Mouse (Mus musculus) cerebellum, postnatal 10 days (tissue): ENCODE measurements around the gene Ncoa6.
"Not testable (repeated sequence)": the region's sequence is repeated elsewhere in the genome, so short reads cannot be mapped to it uniquely, and the experiment has no call there.

Source experiments
- DNase-seq, 2 experiments: peaks; one replicate each; pipeline ENCODE4 v3.0.0; 2021; ENCODE audit warnings: mixed read lengths in 2 of 2

The Ncoa6 gene

GRCm38 (mm10) chr2:155473570-155474088 is at the start of gene Ncoa6:
Ncoa6 (minus strand) TSS chr2:155473894.
- peak; percentile 91 to 93 for DNase-seq

- no peak for DNase-seq
Observed at GRCm38 (mm10) chr2:155518531-155519270, 45.0 kb upstream of the Ncoa6 start.

GRCm38 (mm10) chr2:155517455-155518423 is 44.0 kb upstream of the Ncoa6 start, which contains the start of the genes Acss2 and Ggt7:
Acss2 (plus strand) TSS chr2:155517948.
Ggt7 (minus strand) TSS chr2:155518237.
- peak; percentile 99 to 100 for DNase-seq

DNA sequence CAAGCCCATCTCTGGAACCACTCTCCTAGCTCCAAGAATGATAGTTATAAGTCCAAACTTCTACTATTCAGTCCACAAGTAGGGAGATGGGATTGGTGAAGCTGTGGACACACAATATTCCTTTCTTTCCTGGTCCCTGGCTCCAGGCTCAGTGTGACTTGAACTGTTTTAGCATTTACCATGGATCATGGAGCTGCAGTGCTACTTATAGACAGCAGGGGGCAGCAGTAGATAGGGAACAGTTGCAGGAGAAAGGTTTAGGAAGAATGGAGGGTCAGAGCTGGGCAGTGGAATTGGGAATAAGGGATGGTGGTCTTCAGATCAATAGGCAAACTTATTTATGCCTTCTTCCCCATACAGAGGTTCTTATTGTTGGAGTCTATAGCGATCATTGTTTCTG is 42.2 kb upstream of the Ncoa6 start:
- DNase-seq = peak; percentile 89 to 91

DNA sequence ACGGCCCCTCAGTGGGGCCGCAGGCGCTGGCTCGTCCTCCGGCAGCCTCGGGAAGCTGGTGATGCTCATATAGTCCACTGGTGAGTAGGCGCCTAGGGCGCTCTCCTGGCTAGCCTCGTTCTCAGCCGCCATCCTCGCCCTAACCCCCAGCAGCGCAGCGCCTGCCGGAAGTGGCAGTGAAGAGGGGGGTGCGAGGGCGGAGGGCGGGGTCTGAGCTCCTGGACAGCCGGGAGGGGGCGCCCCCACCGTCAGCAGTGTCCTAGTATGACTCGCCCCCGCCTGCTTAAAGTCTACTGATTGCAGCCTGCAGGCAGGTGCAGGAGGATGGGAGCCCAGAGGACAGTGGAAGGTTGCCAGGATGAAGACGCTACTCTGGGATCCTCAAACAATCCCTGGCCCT is 41.0 kb upstream of the Ncoa6 start:
- DNase-seq = peak; percentile 95 to 97

- peak; percentile 46 to 59 for DNase-seq
Observed at GRCm38 (mm10) chr2:155513543-155513942, 39.8 kb upstream of the Ncoa6 start.

- DNase-seq = peak; percentile 85 to 87
Observed at GRCm38 (mm10) chr2:155512479-155512878, 38.8 kb upstream of the Ncoa6 start.

- DNase-seq = no peak
Observed at GRCm38 (mm10) chr2:155507721-155508470, 34.2 kb upstream of the Ncoa6 start.

- DNase-seq = no peak
Observed at GRCm38 (mm10) chr2:155505811-155506210, 32.1 kb upstream of the Ncoa6 start.

- peak; percentile 63 to 73 for DNase-seq
Observed at GRCm38 (mm10) chr2:155504440-155505355, 31.0 kb upstream of the Ncoa6 start.

DNA sequence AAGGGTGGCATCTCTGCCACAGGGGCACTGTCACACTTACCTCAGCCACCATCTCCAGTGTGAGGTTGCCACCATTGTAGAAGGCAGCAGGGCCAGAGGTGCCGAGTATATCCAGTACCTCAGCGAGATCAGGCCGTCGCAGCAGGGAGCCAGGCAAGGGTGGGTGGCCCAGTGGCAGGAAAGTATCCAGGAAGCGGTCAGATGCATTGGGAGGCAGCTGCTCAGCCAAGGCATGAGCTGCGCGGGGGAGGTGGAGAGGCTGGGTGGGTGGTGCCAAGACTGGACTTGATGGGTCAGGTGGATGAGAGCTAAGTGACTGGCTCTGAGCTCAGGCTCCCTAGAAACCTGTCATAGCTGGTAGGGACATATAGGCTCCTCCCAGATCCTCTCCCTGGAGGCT is 28.9 kb upstream of the Ncoa6 start:
- no peak for DNase-seq

DNA sequence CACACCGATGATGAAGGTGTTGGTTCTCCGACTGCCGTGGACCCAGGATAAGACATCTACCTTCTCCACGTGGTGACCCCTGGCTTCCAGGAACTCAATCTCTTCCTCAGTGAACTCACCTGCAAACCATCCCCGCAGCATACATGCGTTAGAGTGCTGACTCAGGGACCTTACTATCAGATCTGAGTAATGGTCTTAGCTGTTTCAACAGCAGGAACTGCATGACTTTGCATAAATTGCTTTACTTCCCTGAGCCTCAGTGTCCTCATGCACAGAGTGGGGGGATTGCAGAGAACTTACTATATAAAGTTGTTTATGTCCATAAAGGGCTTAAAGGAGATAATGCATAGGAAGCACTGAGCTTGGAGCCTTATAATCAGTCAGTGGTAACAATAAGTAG is 17.3 kb upstream of the Ncoa6 start:
- DNase-seq = no peak

DNA sequence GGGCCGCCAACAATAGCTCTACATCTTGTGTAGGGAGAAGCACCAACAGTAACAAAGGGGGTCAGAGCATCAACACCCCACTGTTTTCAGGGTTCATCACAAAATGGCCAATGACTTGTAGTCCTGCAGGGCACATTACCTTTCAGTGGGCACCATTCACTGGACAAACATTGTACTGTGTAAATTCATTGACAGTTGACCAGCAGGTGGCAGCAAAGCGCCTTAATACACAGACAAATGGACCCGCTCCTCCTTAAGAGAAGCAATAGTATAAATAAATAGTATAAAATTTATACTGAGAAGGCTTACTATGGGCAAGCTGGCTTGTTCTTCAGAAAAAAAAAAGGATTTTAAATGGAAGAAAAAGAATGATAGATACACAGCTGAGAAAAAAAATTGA is 8.3 kb upstream of the Ncoa6 start:
- DNase-seq = peak; percentile 79 to 84

GRCm38 (mm10) chr2:155472671-155473569 is 774 bp downstream of the Ncoa6 start:
- peak; percentile 64 to 70 for DNase-seq

- DNase-seq = no peak
Observed at GRCm38 (mm10) chr2:155466861-155467260, 6.8 kb downstream of the Ncoa6 start.

GRCm38 (mm10) chr2:155453591-155453990 is 20.1 kb downstream of the Ncoa6 start:
- peak; percentile 43 to 60 for DNase-seq

DNA sequence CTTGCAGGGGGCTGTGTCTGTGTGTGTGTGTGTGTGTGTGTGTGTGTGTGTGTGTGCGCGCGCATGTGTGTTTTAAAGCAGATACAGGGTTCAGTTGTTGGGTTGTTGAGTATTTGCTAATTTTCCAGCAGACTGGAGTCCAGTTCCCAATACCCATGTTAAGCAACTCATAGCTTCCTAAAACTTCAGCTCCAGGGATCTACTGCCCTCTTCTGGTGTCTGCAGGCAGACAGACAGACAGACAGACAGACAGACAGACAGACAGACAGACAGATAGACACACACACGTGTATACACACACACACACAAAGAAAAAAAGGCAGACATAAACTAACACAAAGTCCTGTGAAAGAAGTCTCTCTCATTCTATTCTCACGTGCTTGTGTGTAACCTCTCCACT is 22.4 kb downstream of the Ncoa6 start:
- DNase-seq = no peak

DNA sequence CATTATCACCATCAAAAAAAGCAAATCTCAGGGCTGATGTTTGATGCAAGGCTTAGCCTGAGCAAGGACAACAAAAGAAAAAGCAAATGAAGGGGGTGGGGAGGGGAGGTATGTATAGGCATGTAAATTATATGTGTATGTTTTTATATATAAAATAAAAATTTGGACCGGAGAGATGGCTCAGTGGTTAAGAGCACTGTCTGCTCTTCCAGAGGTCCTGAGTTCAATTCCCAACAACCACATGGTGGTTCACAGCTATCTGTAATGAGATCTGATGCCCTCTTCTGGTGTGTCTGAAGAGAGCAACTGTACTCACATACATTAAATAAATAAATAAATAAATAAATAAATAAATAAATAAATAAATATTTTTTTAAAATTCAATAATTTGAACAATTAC is 25.8 kb downstream of the Ncoa6 start:
- DNase-seq = not testable (repeated sequence)

DNA sequence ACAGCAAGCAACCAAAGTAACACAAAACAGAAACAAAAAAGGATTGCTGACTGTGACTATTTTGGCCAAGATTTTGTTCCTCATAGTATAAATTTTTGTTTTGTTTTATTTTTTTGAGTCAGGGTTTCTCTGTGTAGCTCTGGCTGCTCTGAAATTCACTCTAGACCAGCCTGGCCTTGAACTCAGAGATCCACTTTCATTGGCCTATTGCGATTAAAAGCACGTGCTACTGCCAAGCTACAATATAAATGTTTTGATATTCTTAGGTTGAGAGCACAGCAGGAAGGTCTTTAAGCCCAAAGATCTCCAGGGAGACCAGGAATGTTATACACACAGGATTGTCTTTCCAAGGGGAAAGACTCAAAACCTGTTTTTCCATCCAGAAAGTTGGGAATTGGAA is 30.2 kb downstream of the Ncoa6 start:
- no peak for DNase-seq

- DNase-seq = no peak
Observed at GRCm38 (mm10) chr2:155442916-155443315, 30.8 kb downstream of the Ncoa6 start.
